Mouse (Mus musculus) hindbrain, embryonic 12.5 days (tissue): ENCODE data around the gene Tbx2. TPM values are rescaled to one million over a fixed set of nuclear protein-coding genes. Genes with fewer than 3 reads are reported as not detected.

Experiments
- ATAC-seq: fragments of 200-750 bp; cut with Nextera tagmentation; 2 replicates; pipeline ENCODE4 v1.8.0; 2017; ENCODE audit warnings: moderate TSS enrichment; ENCODE audit not compliant: low FRiP score
- H3K27ac ChIP-seq: fragments of 300-500 bp; sonication (generic); 2 replicates; pipeline ENCODE4 v1.5.1; 2016; ENCODE audit warnings: mild to moderate bottlenecking
- H3K27me3 ChIP-seq: fragments of 300-500 bp; sonication (generic); 2 replicates; pipeline ENCODE4 v1.6.1; 2016; ENCODE audit warnings: mild to moderate bottlenecking
- H3K36me3 ChIP-seq: fragments of 300-500 bp; sonication (generic); 2 replicates; pipeline ENCODE4 v1.6.1; 2016; ENCODE audit warnings: mild to moderate bottlenecking
- H3K4me1 ChIP-seq: fragments of 300-500 bp; sonication (generic); 2 replicates; pipeline ENCODE4 v1.6.1; 2016
- H3K4me2 ChIP-seq: fragments of 300-500 bp; sonication (generic); replicated peaks from 2 replicates; pipeline ENCODE4 v1.6.1; 2016; ENCODE audit warnings: mild to moderate bottlenecking
- H3K4me3 ChIP-seq: fragments of 300-500 bp; sonication (generic); 2 replicates; pipeline ENCODE4 v1.5.1; 2016; ENCODE audit warnings: mild to moderate bottlenecking
- H3K9ac ChIP-seq: fragments of 300-500 bp; sonication (generic); 2 replicates; pipeline ENCODE4 v1.6.1; 2016; ENCODE audit warnings: mild to moderate bottlenecking, moderate library complexity
- H3K9me3 ChIP-seq: fragments of 300-500 bp; sonication (generic); replicated peaks from 2 replicates; pipeline ENCODE4 v1.6.1; 2016; ENCODE audit warnings: mild to moderate bottlenecking
- WGBS: fragments of 180-500 bp; shearing (Covaris S2); methylation state at CpG from one replicate; pipeline ENCODE4 v1.1.7; 2016; 5-methylcytosine and 5-hydroxymethylcytosine counted together
- polyA plus RNA-seq: library from polyadenylated mRNA; unstranded; fragments of >200 nt; fragmentation: Nextera tagmentation; extraction: Ambion mirVana; gene quantifications from 2 replicates; pipeline ENCODE4 v1.2.1, GENCODE M21; 2016

Tbx2 gene
- polyA plus RNA-seq, 1 experiment from 2014 or later: 4.9 TPM

GRCm38 (mm10) chr11:85811229-85811628 is 21.1 kb upstream of the Tbx2 start:
- H3K36me3 ChIP-seq: no peaks in the 10 kb centered on the region
- no peak overlapping the region for H3K4me3 ChIP-seq
- H3K9ac ChIP-seq: no peak overlapping the region
- 78% methylated on average over 4 of the region's 4 CpGs for WGBS
- ATAC-seq: no peak
- no peaks in the 10 kb centered on the region for H3K9me3 ChIP-seq
- H3K4me2 ChIP-seq: no peak overlapping the region
- H3K4me1 ChIP-seq: peaks cover 16% of the 10 kb centered on the region
- H3K27me3 ChIP-seq: peaks cover 7% of the 10 kb centered on the region
- H3K27ac ChIP-seq: no peak overlapping the region

DNA sequence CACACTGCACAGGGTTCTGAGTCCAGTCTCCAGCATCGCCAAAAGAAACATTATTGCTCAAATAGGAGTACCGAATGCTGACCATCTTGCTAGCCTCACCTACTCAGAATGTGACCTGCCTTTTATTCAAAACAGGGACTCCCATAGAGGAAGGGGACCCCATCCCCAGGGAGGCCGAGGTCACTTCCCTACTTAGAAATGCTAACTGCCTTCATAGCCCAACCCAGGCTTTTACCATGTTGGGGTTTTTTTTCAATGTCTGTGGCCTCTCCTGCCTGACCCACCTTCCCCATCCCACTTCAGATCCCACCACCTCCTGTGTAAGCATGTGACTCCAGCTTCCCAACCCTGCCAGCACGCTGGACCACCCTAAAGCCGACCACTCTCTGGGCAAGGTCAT is 20.7 kb upstream of the Tbx2 start:
- no peak for ATAC-seq
- 90% methylated on average over 5 of the region's 5 CpGs for WGBS

DNA sequence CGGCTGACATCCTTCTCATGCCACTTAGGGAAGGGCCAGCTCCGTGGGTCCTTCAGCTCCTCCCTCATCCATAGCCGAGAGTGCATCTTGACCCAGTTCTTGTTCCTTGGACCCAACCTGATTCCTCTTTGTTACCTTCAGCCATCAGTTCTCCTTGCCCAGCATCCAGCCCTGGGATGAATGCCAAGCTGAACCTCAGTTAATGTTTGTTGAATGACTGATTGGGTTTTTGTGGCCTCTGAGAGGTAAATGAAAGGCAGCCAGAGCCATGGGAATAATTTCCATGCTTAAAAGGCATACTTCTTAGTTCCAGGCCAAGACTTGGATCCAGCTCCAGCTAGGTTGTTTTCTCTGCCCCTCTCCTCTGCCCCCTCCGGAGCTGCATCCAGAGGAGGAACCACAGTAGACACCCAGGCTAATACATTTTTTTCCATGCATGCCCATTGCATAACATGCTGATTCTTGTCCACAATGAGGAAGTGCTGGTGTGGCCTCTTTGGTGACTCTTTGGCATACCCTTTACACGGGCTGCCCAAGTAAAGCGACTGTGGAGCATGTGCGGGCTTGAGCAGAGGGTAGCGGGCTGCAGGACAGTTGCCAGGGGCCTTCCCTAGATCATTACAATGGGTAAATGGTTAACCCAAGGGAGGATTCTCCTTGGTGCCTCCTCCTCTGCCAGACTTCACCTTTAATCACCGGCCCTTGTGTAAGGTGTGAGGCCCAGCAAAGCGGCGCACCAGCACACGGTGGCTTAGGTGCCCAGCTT is 20.0 kb upstream of the Tbx2 start:
- H3K9ac ChIP-seq: no peak overlapping the region
- WGBS: 87% methylated on average over 12 of the region's 12 CpGs
- H3K27me3 ChIP-seq: peaks cover 7% of the 10 kb centered on the region
- no peaks in the 10 kb centered on the region for H3K36me3 ChIP-seq
- no peak overlapping the region for H3K27ac ChIP-seq
- H3K9me3 ChIP-seq: no peaks in the 10 kb centered on the region
- H3K4me3 ChIP-seq: no peak overlapping the region
- no peak overlapping the region for H3K4me2 ChIP-seq
- no peak for ATAC-seq
- H3K4me1 ChIP-seq: peaks cover 16% of the 10 kb centered on the region

More for the DNA sequence above, 20.7 kb upstream of the Tbx2 start:
- Histone ChIP-seq H3K4me1 (peaks cover 16% of the 10 kb centered on the region), H3K27ac (no peak overlapping the region), H3K4me3 (no peak overlapping the region), H3K4me2 (no peak overlapping the region), H3K27me3 (peaks cover 7% of the 10 kb centered on the region), H3K9ac (no peak overlapping the region), H3K9me3 (no peaks in the 10 kb centered on the region), H3K36me3 (no peaks in the 10 kb centered on the region)

DNA sequence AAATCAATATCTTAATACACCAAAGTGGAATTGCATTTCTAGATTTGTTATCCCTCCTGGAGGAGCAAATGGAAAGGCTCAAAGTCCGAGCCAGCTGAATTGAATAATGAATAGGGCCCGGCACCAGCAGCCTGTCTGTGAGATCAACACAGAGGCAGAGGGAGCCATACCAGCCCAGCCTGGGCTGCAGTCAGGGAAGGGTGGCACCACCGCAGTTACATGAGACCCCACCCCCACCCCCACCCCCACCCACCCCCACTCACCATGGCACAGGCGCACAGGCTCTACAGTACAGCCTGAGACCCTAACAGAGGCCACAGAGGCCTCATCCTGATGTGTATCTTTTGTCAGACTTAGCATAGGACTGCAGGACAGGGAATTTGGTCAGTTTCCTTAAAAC is 17.7 kb upstream of the Tbx2 start:
- 49% methylated on average over 4 of the region's 4 CpGs for WGBS
- Histone ChIP-seq H3K9me3 (no peaks in the 10 kb centered on the region), H3K4me3 (no peak overlapping the region), H3K4me2 (no peak overlapping the region), H3K9ac (no peak overlapping the region), H3K27me3 (peaks cover 12% of the 10 kb centered on the region), H3K27ac (no peak overlapping the region), H3K36me3 (no peaks in the 10 kb centered on the region), H3K4me1 (peaks cover 16% of the 10 kb centered on the region)
- no peak for ATAC-seq

GRCm38 (mm10) chr11:85816471-85816870 is 15.9 kb upstream of the Tbx2 start:
- no peaks in the 10 kb centered on the region for H3K36me3 ChIP-seq
- H3K9ac ChIP-seq: no peak overlapping the region
- H3K27me3 ChIP-seq: peaks cover 12% of the 10 kb centered on the region
- peaks cover 16% of the 10 kb centered on the region for H3K4me1 ChIP-seq
- no peak overlapping the region for H3K27ac ChIP-seq
- no peaks in the 10 kb centered on the region for H3K9me3 ChIP-seq
- WGBS: 77% methylated on average over 5 of the region's 5 CpGs
- H3K4me2 ChIP-seq: no peak overlapping the region
- H3K4me3 ChIP-seq: no peak overlapping the region
- no peak for ATAC-seq

DNA sequence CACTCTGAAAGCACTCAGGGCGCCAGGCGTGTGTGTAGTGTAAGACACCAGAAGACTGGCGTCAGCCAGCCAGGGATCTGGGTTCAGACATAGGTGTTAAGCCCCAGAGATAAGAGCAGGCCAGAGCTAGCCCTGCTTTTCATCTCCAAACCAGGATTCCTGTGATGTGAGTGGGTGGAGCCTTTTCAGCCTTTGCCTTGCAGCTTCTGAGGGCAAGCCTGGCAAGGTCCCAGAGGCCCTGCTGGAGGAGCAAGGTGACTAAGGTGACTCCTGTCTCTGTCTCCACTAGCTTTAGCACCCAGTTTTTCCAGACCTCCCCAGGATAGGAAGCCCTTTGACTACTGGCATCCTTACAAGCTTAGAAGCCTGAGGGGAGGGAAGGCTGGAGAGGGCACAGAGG is 13.9 kb upstream of the Tbx2 start:
- H3K4me3 ChIP-seq: no peak overlapping the region
- H3K9me3 ChIP-seq: no peaks in the 10 kb centered on the region
- H3K4me2 ChIP-seq: no peak overlapping the region
- H3K27ac ChIP-seq: no peak overlapping the region
- 73% methylated on average over 3 of the region's 3 CpGs for WGBS
- no peaks in the 10 kb centered on the region for H3K36me3 ChIP-seq
- H3K4me1 ChIP-seq: peaks cover 16% of the 10 kb centered on the region
- no peak overlapping the region for H3K9ac ChIP-seq
- no peak for ATAC-seq
- H3K27me3 ChIP-seq: peaks cover 12% of the 10 kb centered on the region

GRCm38 (mm10) chr11:85820959-85821358 is 11.4 kb upstream of the Tbx2 start:
- Histone ChIP-seq H3K4me3 (no peak overlapping the region), H3K27me3 (peaks cover 31% of the 10 kb centered on the region), H3K9me3 (no peaks in the 10 kb centered on the region), H3K27ac (no peak overlapping the region), H3K36me3 (no peaks in the 10 kb centered on the region), H3K4me2 (no peak overlapping the region), H3K9ac (no peak overlapping the region), H3K4me1 (no peaks in the 10 kb centered on the region)
- WGBS: 81% methylated on average over 3 of the region's 3 CpGs
- ATAC-seq: no peak

GRCm38 (mm10) chr11:85821659-85822058 is 10.7 kb upstream of the Tbx2 start:
- no peak overlapping the region for H3K4me2 ChIP-seq
- peaks cover 38% of the 10 kb centered on the region for H3K27me3 ChIP-seq
- H3K27ac ChIP-seq: no peak overlapping the region
- H3K4me1 ChIP-seq: no peaks in the 10 kb centered on the region
- no peaks in the 10 kb centered on the region for H3K9me3 ChIP-seq
- no peak overlapping the region for H3K4me3 ChIP-seq
- 73% methylated on average over 9 of the region's 9 CpGs for WGBS
- no peaks in the 10 kb centered on the region for H3K36me3 ChIP-seq
- ATAC-seq: no peak
- H3K9ac ChIP-seq: no peak overlapping the region

DNA sequence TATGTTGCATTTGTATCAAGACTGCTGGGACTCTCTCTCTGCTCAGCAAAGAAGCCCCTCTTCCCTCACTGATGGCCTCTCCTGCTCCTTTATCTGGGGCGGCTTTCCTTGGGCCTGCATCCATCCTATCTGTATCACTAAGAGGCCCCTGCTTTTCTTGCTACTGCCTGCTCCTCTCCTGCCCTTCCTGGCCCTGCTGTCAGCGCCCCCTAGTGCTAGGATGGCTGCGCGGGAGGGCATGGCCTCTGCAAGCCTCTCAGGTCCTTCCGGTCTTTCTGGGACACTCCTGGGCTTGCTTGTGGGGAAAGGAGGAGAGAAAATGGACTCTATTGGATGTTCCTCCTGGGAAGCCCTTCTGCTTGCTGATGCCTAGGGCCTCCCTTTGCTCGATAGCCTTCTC is 9.2 kb upstream of the Tbx2 start:
- H3K9ac ChIP-seq: no peak overlapping the region
- H3K4me2 ChIP-seq: no peak overlapping the region

GRCm38 (mm10) chr11:85823794-85824193 is 8.6 kb upstream of the Tbx2 start:
- Histone ChIP-seq H3K4me2 (no peak overlapping the region), H3K4me1 (peaks cover 8% of the 10 kb centered on the region), H3K27me3 (peaks cover 57% of the 10 kb centered on the region), H3K36me3 (no peaks in the 10 kb centered on the region), H3K9me3 (no peaks in the 10 kb centered on the region), H3K4me3 (no peak overlapping the region), H3K9ac (no peak overlapping the region), H3K27ac (no peak overlapping the region)
- no peak for ATAC-seq
- 80% methylated on average over 4 of the region's 4 CpGs for WGBS

More for the DNA sequence above, 9.2 kb upstream of the Tbx2 start:
- Histone ChIP-seq H3K36me3 (no peaks in the 10 kb centered on the region), H3K27ac (no peak overlapping the region), H3K27me3 (peaks cover 53% of the 10 kb centered on the region), H3K4me1 (peaks cover 7% of the 10 kb centered on the region), H3K9me3 (no peaks in the 10 kb centered on the region), H3K4me3 (no peak overlapping the region)
- ATAC-seq: no peak
- WGBS: 15% methylated on average over 6 of the region's 6 CpGs

DNA sequence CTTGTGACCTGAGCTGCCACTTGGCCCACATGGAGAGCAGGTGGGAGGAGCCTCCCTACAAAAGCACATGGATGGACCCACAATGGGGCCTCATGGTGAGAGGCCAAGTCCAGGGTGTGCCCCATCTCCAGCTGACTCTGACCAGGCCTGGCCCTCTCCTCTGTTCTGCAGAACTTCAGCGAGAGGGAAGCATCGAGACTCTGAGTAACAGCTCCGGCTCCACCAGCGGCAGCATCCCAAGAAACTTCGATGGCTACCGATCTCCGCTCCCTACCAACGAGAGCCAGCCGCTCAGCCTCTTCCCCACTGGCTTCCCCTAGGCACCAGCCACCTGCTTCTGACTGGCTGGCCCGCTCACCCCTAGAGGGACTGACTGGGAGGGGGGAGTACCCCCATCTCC is 7.3 kb upstream of the Tbx2 start:
- no peak overlapping the region for H3K4me3 ChIP-seq
- no peak overlapping the region for H3K4me2 ChIP-seq
- peaks cover 66% of the 10 kb centered on the region for H3K27me3 ChIP-seq
- no peak overlapping the region for H3K9ac ChIP-seq
- no peak overlapping the region for H3K27ac ChIP-seq
- no peaks in the 10 kb centered on the region for H3K9me3 ChIP-seq
- H3K4me1 ChIP-seq: peaks cover 21% of the 10 kb centered on the region
- ATAC-seq: no peak
- 63% methylated on average over 10 of the region's 10 CpGs for WGBS
- H3K36me3 ChIP-seq: no peaks in the 10 kb centered on the region

GRCm38 (mm10) chr11:85825823-85826222 is 6.5 kb upstream of the Tbx2 start:
- Histone ChIP-seq H3K4me2 (no peak overlapping the region), H3K27ac (no peak overlapping the region), H3K4me3 (no peak overlapping the region), H3K4me1 (peaks cover 24% of the 10 kb centered on the region), H3K36me3 (no peaks in the 10 kb centered on the region), H3K9me3 (no peaks in the 10 kb centered on the region), H3K9ac (no peak overlapping the region), H3K27me3 (peaks cover 74% of the 10 kb centered on the region)
- no peak for ATAC-seq
- WGBS: 84% methylated on average over 7 of the region's 7 CpGs

DNA sequence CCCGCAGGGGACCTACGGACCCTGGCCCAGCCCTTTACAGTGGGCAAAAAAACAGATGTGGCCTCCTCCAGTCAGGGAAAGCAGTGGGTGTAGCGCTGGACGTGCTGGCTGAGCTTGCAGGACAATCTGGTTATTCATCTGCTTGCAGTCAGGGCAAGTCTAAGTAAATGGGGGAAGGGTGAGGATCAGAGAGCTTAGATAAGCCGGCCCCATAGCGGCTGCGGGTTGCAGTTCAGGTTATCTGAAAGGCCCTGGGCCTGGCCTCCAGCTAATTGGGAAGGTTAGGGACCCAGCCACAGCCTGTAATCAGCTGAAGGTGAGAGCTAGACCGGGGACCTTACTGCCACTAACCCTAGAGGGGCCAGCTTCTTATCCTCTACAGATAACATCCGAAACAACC is 5.0 kb upstream of the Tbx2 start:
- no peaks in the 10 kb centered on the region for H3K9me3 ChIP-seq
- WGBS: 12% methylated on average over 9 of the region's 9 CpGs
- H3K27ac ChIP-seq: no peak overlapping the region
- no peaks in the 10 kb centered on the region for H3K36me3 ChIP-seq
- peak overlapping the region; percentile 10; the same call in 1 of the 2 replicates for H3K9ac ChIP-seq
- H3K4me1 ChIP-seq: peaks cover 34% of the 10 kb centered on the region
- ATAC-seq: no peak
- H3K4me3 ChIP-seq: no peak overlapping the region
- H3K4me2 ChIP-seq: no peak overlapping the region
- H3K27me3 ChIP-seq: peaks cover 89% of the 10 kb centered on the region
